Mouse (Mus musculus): ENCODE measurements around the gene Cacna2d4. TPM values are rescaled to one million over a fixed set of nuclear protein-coding genes. Genes with fewer than 3 reads are reported as not detected.

The Cacna2d4 gene
- total RNA-seq, 2 experiments from 2014 or later = 1.7 to 3.1 TPM

- DNase-seq (ENCODE audit: low spot score in 2 of 2) = no peak
Measured at GRCm38 (mm10) chr6:119385668-119386067, 149.3 kb downstream of the Cacna2d4 start.

GRCm38 (mm10) chr6:119386421-119386820 is 150.1 kb downstream of the Cacna2d4 start:
- no peak for DNase-seq (ENCODE audit: low spot score in 2 of 2)

DNA sequence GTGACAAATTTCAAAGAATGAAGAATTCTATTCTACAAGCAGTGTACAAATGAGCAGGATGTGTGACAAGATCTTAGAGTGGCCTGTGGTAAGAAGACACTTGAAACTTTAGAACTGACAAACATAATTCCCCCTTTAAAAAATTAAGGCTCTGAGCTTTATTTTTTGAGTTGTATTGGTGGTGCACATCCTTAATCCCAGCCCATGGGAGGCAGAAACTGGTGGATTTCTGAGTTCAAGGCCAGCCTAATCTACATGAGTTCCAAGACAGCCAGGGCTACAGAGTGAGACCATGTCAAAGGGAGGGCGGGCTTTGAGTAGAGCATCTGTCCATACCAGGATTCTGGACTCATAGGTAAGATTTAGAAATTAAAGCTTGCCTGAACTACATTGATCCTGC is 150.5 kb downstream of the Cacna2d4 start:
- DNase-seq (ENCODE audit: low spot score in 2 of 2) = no peak

DNA sequence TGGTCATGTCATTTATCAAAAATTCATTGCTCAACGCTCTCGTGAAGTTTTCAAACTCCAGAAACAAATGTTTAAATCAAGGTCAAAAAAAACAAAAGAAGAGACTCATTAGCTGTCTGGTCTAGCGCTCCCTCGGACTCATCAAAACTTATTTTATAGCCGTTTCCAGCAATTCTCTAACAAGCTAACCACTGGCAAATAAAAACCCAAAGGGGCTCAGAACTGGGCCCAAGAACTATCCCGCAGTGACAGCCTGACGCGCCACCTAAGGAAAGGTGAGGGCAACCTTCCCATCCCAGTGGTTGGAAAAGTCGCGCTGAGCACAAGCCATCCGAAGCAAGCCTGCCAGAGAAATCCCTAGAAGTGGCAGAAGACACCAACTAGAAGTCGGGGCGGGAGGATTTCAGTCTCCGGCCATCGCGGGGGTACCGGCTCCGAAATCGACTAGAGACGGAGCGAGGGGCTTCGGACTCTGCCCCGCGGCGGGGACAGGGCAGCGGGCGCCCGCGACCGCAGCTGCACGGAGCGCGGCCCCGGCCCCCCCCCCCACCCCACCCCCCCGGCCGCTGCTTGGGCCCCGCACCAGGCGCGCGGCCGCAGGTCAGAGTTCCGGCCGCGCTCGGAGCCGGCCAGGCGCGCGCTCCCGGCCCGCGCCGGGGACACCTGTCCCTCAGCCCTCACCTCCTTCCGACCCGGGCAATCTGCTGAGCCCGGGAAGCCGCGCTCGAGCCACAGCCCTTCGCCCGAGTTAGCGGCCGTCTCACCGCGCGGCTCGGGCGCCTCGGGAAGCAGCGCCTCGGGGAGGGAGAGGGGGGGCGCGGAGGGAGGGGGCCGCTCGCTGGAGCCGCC is 151.7 kb downstream of the Cacna2d4 start:
- peak; percentile 8 to 12 for DNase-seq (ENCODE audit: low spot score in 2 of 2)

GRCm38 (mm10) chr6:119388650-119389012 is 152.3 kb downstream of the Cacna2d4 start:
- DNase-seq (ENCODE audit: low spot score in 2 of 2) = peak; percentile 93 to 97

GRCm38 (mm10) chr6:119389089-119389488 is 152.8 kb downstream of the Cacna2d4 start:
- no peak for DNase-seq (ENCODE audit: low spot score in 2 of 2)

DNA sequence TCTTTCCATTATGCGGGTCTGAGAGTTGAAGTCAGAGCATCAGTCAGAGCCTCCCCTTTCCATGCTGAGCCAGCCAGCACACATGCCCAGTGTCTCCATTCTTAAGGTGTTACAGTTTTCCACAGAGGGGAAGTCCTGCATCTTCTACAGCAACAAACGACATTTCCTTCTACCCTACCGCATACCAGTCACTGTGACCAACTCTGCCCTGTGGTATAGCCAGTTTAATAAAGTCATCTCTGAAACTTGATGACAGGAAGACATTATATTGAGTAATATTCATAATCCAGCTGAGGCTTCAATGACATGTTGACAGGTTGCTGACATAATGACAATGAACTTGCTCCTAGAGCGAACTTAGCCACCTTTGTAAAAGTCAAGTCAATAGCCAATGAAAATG is 154.4 kb downstream of the Cacna2d4 start:
- DNase-seq (ENCODE audit: low spot score in 2 of 2) = no peak

DNA sequence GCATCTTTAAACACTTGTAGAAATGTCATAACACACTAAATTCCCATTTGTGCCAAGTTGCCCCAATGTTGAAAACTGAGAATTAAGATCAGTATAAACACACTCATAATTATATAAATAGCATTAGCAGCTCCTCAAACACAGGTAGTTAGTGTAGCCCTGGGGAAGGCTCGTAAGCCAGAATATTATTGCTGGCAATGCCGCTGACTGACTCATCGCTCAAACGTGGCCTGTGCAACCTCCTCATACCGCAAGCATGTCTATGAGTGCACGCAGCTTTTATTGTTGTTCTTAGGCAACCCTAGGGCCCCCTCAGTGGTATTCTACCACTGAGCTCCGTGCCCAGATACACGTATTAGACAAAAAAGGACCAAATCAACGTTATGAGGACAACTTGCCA is 156.5 kb downstream of the Cacna2d4 start:
- DNase-seq (ENCODE audit: low spot score in 2 of 2) = no peak

DNA sequence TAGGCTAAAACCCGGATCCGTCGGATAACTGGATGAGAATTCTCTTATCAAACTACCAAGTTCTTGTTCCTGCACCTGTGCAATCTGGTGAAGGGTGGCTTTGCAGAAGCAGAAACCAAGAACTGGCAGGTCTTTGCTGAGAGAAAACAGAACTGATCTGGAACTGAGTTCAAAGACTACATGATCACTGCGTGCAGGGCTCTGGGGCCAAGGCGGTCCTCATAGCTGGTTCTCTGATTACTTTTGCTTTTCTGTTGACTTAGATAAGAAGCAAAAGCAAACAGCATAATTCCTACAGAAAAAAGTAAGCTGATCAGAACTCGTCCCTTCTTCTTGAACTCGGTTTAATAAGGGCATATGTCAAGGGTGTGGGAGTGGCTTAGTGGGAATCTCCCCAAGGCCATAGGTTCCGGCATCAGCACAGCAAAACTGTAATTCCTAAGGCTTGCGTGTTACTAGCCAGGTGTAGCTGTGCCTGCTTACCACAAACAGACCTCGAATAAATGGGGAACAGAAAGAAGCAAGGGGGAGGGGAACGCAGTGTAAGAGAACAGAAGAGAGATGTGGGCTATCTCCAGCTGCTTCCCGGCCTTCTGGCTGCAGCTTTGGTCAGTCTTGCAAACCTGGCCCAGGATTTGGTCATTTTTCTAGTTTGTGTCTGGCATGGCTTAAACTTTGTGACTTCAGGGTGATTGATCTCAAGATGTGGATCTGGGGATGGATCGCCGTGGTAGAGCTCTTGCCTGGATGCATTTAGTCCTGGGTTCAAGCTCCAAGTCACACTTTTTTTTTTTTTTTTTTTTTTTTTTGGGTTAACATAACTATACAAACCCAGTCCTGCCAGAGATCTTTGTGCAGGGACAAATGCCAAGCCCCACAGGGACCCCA is 159.3 kb downstream of the Cacna2d4 start:
- no peak for DNase-seq (ENCODE audit: low spot score in 2 of 2)

GRCm38 (mm10) chr6:119396309-119396634 is 159.9 kb downstream of the Cacna2d4 start:
- no peak for DNase-seq (ENCODE audit: low spot score in 2 of 2)

DNA sequence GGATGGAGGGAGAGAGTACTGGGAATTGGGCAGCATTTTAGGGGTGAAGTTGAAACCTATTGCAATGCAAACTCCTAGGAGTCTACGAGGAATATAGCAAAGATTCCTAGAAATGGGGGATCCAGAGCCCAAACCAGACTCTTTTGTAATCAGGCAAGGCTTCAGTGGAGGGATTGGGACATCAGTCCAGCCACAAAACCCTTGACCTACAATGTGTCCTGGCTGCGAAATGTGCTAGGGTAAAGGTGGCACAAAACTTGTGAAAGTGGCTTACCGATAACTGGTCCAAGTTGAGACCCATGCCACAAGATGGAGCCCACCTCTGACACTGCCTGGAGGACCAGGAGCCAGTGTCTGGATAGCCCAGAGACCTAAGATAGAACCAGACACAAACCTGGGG is 163.0 kb downstream of the Cacna2d4 start:
- no peak for DNase-seq (ENCODE audit: low spot score in 2 of 2)

- no peak for DNase-seq (ENCODE audit: low spot score in 2 of 2)
Measured at GRCm38 (mm10) chr6:119400649-119401048, 164.3 kb downstream of the Cacna2d4 start.

DNA sequence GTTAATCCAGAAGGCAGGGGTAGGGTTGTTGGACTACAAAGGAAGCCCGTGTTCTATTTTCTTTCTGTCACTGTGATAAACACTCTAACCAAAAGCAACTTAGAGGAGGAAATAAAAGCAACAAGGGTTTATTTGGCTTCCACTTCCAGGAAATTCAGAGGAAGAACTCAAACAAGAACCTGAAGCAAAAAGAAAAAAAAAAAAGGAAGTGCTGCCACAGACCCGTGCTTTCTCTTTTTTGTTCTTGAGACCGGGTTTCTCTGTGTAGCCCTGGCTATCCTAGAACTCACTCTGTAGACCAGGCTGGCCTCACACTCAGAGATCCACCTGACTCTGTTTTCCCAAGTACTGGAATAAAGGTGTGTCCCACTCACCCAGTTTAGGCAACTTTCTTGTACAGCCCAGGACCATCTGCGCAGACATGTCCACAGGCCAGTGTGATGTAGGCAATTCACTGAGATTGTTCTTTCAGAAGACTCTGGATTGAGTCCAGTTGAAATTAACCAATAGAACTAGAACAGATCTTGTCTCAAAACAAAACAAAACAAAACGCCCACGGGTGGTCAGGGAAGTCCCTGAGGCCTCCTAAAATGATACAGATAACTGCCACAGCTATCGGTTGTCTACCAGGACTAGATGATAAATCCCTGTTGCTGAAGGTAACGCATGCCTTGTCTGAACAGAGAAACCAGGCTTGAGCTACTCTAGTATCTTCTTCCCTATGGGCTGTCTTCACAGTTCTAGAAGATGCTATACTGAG is 165.4 kb downstream of the Cacna2d4 start:
- no peak for DNase-seq (ENCODE audit: low spot score in 2 of 2)

Other genes with a start within 250 kb of the Cacna2d4 start
- gene Dcp1b, start 61.3 kb upstream of the Cacna2d4 start, total RNA-seq (2021) = 10 to 100 TPM; 17.4 to 17.8 TPM
- gene Cacna1c, start 40.1 kb upstream of the Cacna2d4 start, total RNA-seq (2021) = 10 to 100 TPM; 53.4 to 54.5 TPM
- gene Lrtm2, start 94.2 kb downstream of the Cacna2d4 start, total RNA-seq (2021) = 10 to 100 TPM; 68.4 to 71.3 TPM
- 10 to 100 TPM; 39.3 to 40.0 TPM for gene Adipor2, start 181.2 kb downstream of the Cacna2d4 start, total RNA-seq (2021)
- gene Fbxl14, start 243.1 kb downstream of the Cacna2d4 start, total RNA-seq (2021) = 10 to 100 TPM; 40.0 to 42.2 TPM

Measured in left cerebral cortex, adult 18-20 months (tissue).